Mouse (Mus musculus): Measurements from ENCODE around the gene Abat.

- TF ChIP-seq POLR2A (IDR thresholded peaks at IDR 0.05; ENCODE audit: borderline replicate concordance, extremely low read depth, low read depth, low read length) (no peak), CTCF (IDR thresholded peaks at IDR 0.05; ENCODE audit: insufficient read depth, low read length) (no peak)
Measured at GRCm38 (mm10) chr16:8564836-8565235, 51.6 kb downstream of the Abat start.
